Mouse (Mus musculus) kidney, adult 9 months (tissue): ENCODE data around the gene Rnase4.

ENCODE experiments used
- DNase-seq: peaks from one replicate; pipeline ENCODE4 v3.0.0; 2022

Gene Rnase4

GRCm38 (mm10) chr14:51129624-51129975 is 38.7 kb downstream of the Rnase4 start:
- DNase-seq = no peak

GRCm38 (mm10) chr14:51130315-51130940 is 39.6 kb downstream of the Rnase4 start:
- DNase-seq = no peak

- no peak for DNase-seq
These were observed 40.4 kb downstream of the Rnase4 start for GRCm38 (mm10) chr14:51131086-51131815.

- no peak for DNase-seq
These were observed 41.5 kb downstream of the Rnase4 start for GRCm38 (mm10) chr14:51132372-51132771.

GRCm38 (mm10) chr14:51140342-51140741 is 49.5 kb downstream of the Rnase4 start:
- no peak for DNase-seq

- no peak for DNase-seq
These were observed 51.2 kb downstream of the Rnase4 start for GRCm38 (mm10) chr14:51142119-51142518.

- no peak for DNase-seq
These were observed 51.7 kb downstream of the Rnase4 start for GRCm38 (mm10) chr14:51142568-51142967.

GRCm38 (mm10) chr14:51143287-51143686 is 52.4 kb downstream of the Rnase4 start:
- DNase-seq = no peak

- no peak for DNase-seq
These were observed 53.1 kb downstream of the Rnase4 start for GRCm38 (mm10) chr14:51143937-51144336.

- DNase-seq = no peak
These were observed 53.6 kb downstream of the Rnase4 start for GRCm38 (mm10) chr14:51144451-51144850.

- no peak for DNase-seq
These were observed 54.6 kb downstream of the Rnase4 start for GRCm38 (mm10) chr14:51145521-51145920.

- DNase-seq = no peak
These were observed 55.8 kb downstream of the Rnase4 start, which contains the start of gene Rnase1 for GRCm38 (mm10) chr14:51146685-51147084. Gene Rnase1, minus strand, starts transcription at chr14:51146785.

GRCm38 (mm10) chr14:51148006-51148405 is 57.1 kb downstream of the Rnase4 start:
- no peak for DNase-seq

- DNase-seq = no peak
These were observed 58.3 kb downstream of the Rnase4 start for GRCm38 (mm10) chr14:51149164-51149563.

GRCm38 (mm10) chr14:51150206-51150831 is 59.4 kb downstream of the Rnase4 start:
- DNase-seq = no peak

- no peak for DNase-seq
These were observed 61.5 kb downstream of the Rnase4 start for GRCm38 (mm10) chr14:51152249-51152870.
